Mouse (Mus musculus) layer of hippocampus, adult 11-12 months (tissue): ENCODE results near the gene Cyp11a1.

Experiments used
- DNase-seq: peaks from one replicate; pipeline ENCODE4 v3.0.0; 2022; ENCODE audit warnings: low spot score

Cyp11a1 gene

GRCm38 (mm10) chr9:57972776-57973439, 33.3 kb upstream of the Cyp11a1 start:
- no peak for DNase-seq

GRCm38 (mm10) chr9:57973440-57974066, 32.7 kb upstream of the Cyp11a1 start:
- no peak for DNase-seq

GRCm38 (mm10) chr9:57974221-57974620, 32.0 kb upstream of the Cyp11a1 start:
- no peak for DNase-seq

DNA sequence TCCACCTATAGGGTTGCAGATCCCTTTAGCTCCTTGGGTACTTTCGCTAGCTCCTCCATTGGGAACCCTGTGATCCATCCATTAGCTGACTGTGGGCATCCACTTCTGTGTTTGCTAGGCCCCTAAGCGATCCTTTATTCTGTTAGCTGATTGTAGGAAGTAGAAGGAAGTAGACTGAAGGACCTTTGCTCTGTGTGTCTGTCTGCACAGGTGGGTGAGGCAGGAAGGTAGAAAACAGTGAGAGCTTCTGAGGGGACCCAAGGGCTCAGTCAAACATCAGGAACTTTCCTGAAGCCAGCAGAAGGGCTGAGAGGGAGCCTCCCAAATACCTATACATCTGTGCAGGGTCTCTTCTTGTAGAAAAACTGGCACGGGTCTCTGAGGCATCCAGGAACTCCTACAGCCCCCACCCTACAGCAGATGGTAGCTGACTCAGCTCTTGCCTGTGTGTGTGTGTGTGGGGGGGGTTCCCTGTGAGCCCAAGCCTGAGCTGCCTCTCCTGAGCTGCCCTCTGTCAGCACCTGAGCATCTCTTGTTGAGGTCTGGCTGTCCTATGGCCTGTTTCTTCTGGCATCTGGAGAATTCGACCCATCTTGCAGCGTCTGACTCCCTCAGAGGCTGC, 30.9 kb upstream of the Cyp11a1 start:
- DNase-seq: no peak

DNA sequence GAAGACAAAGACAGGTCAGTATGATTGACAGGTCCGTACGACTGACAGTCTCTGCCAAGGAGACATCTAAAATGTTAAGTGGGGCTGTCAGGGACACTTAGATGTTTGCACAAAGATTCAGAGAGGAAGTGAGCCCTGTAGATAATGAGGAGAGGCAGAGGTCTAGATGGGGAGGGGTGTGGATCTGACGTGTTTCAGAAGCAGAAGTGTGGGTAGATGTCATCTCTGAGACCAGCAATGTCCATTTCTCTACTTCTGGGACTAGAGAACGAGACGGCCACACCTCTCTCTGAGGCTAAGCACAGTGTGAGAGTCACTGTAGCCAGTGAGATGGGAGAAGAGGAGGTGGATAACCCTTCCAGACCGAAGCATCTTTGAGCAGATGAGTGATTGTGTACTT, 28.2 kb upstream of the Cyp11a1 start:
- no peak for DNase-seq

DNA sequence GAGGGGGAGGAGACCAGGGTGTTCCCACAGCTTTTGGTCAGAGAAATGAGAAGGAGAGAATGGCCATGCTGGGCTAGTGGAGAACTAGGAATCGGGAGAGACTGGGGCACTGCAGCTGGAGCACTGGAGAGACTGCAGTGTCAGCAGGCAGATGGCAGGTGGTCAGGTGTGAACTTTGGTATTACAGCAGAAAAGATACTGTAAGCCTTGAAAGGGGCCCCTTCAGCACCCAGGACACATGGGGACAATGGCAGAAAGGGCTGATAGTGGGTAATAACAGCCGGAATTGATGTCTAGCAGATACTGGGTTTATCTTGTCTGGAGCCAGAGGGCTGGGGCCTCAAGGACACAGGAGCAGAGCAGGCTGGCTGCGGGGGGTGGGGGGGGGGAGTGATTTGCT, 27.4 kb upstream of the Cyp11a1 start:
- DNase-seq: no peak

GRCm38 (mm10) chr9:57980570-57980969, 25.6 kb upstream of the Cyp11a1 start:
- DNase-seq: no peak

- DNase-seq: peak; percentile 70
These were observed 20.9 kb upstream of the Cyp11a1 start for GRCm38 (mm10) chr9:57985304-57985703.

DNA sequence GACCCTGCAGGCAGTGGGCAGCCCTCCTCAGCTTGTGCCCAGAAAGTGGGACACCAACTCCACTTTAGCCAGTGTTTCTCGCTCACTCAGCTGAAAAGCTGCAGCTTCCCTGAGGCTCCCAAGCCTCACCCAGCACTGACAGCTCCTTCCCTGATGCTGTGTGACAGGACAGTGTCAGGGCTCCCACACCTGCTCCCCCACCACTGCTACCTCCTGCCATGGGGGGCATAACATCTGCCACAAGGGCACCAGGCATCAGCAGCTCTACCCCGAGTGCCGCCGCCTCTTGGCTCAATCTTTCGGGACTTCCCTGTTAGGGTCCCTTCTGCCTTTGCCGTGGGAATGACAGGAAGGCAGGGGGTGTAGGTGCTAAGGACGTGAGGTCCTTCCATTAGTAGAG, 19.9 kb upstream of the Cyp11a1 start:
- DNase-seq: no peak

DNA sequence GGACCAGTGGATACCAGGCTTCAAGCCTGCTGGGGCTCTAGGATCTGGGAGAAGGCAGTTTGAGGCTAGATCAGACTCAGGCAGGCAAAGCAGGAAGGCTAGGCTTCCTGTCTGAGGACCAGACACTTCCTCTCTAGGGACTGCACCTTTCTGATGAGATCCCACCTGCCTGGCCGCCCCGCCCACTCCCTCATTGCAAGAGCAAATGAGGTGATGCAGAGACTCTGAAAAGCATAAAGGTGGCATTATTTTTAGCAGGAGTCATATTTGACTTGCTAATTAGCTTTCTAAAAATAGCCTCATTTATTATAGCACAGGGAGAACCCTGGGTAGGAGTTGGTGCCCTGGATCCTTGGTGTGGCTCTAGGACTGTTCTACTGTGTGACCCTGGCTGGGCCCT, 18.1 kb upstream of the Cyp11a1 start:
- DNase-seq: no peak

DNA sequence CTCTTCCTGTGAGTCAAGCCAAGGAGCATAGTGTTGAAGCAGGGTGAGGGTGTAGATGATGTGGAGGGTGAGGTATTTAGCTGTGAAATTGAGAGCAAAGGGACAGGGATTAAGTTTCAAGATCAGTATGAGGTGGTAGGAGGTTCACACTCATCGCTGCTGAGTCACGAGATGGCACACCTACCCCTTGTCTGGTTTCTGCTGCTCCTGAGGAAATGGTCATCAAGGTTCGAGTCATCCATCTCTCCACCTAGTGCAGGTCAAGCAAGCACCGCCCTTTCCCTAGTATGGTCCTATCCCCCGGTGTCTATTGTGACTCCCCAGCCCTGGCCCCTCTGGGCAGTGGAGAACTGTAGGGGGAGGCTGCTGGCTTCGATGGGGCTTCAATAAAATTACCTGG, 16.9 kb upstream of the Cyp11a1 start:
- DNase-seq: no peak

GRCm38 (mm10) chr9:57990438-57991110, 15.6 kb upstream of the Cyp11a1 start:
- peak; percentile 32 for DNase-seq

DNA sequence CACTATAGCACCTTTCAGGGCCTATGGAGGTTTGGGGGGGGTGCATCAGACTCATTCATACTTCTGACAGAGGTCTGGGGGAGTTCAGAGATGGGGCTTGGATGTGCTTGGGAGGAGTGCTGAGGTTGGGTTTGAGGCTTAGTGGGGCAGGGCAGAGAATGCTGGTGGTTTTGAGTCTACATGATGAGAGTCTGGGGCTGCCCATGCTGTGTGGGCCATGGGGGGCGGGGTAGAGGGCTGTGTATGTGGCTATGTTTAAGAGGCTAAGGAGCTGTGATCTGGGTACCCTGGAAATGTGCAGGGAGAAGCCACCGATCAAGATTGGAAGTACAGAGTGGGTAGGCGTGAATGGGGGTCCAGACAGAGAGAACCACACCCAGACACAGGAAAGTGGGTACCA, 14.2 kb upstream of the Cyp11a1 start:
- DNase-seq: no peak

- DNase-seq: no peak
These were observed 13.2 kb upstream of the Cyp11a1 start for GRCm38 (mm10) chr9:57992781-57993591.

DNA sequence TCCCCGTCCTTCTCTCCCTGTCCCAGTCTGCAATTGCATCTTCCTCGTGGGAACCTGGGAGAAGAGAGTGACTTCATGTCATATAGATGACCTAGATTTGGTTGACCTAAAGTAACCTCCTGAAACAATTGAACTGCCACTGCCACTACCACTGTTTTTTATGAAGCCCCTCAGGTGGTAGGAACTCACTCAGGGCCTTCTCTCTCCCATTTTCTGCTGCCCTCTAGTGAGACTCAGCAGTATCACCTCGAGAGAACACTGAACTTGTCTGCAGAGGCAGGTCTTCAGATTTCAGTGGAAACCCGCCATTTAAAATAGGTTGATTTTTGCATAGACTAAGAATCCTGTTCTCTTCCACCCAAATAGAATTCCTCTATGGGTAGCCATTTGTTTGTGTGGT, 10.9 kb upstream of the Cyp11a1 start:
- no peak for DNase-seq

GRCm38 (mm10) chr9:57997511-57998031, 8.6 kb upstream of the Cyp11a1 start:
- DNase-seq: no peak

- DNase-seq: peak; percentile 72
These were observed 8.1 kb upstream of the Cyp11a1 start for GRCm38 (mm10) chr9:57998032-57998659.

GRCm38 (mm10) chr9:57998685-57999084, 7.5 kb upstream of the Cyp11a1 start:
- DNase-seq: no peak

GRCm38 (mm10) chr9:57999676-58000075, 6.5 kb upstream of the Cyp11a1 start:
- DNase-seq: no peak

DNA sequence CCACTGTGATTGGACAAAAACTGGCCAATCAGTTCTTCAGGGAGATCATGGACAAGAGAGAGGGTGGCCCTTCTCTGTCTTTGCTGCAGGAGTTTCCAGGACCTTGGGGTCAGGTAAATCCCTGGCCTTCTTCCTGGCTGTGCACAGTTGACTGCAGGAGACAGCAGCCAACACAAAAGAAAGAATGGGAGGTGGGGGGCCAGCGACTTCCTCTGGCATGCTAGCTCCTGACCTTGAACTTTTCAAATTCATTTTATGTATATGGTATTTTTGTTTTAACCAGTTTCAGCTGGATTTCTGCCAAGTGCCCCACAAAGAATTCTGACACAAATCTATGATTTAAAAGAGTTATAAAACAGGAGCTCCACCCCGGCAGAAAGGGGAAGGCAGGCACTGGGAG, 2.9 kb upstream of the Cyp11a1 start:
- DNase-seq: no peak

DNA sequence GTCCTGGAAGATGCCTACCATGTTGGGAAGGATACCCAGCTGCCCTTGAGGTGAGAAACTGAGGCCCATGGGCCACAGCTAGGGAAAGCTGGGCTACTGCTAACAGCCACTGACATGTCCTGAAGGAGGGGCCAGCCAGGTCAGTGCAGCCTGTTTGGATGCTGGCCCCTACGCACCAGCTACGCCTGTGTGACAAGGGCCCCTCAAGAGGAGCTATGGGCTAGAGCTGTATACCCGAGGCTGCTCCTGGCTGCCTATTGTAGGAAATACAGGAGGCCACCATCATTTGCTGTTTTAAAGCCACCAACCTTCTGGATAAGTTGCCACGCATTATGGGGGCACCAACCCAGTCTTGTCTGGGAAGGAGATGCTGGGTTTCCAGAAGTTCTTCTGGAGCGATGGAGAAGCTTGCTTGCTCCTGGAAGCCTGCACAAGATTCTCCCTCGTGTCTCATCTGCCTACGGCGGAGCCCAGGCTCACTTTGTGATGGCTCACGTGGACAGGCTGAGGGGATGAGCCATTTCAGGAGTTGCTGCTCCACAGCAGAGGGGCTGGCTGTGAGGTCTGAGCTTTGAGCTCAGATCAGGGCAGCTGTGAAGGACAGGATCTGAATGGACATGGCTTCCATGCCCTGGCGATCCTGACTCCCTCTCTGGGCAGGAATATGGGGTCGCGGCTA, 2.3 kb downstream of the Cyp11a1 start:
- no peak for DNase-seq
